Mouse (Mus musculus): ENCODE measurements around the gene Glb1.

DNA sequence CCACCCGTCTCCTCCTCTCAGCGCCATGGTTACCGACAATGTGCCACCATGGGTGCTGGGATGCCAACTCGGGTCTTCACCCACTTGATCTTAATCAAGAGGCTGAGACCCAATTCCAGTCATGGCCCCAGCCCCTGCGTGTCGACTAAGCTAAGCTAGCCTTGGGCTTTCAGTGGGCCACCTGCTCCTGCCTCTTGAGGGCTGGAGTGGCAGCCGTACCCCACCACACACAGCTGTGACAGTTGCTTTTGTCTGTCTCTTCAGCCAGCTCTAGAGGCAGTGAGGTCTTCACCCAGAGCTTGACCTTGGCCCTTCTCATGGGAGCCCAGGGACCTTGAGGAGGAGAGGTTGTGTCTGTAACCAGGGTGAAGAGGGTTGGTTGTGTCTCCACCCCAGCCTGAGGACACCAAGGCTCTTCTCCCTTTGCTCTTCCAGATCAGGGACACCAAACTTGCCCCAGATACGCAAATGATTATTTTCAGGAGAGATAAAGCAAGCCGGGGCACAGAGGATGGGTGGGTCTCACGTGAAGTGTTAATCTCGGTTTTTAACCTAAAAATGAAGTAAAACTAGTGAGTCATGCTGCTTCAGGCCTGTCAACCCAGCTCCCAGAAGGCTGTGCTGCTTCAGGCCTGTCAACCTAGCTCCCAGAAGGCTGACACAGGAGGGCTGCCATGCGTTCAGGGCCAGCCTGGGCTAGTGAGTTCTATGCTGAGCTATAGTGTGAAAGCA lies 27.4 kb downstream of the Glb1 start:
- TF ChIP-seq GATA1 (IDR thresholded peaks at IDR 0.05; ENCODE audit: low read length) (no peak), TAL1 (IDR thresholded peaks at IDR 0.05; ENCODE audit: low read length) (no peak)

Data from erythroblast, embryonic 14.5 days (primary cell).